In the genomic region with DNA sequence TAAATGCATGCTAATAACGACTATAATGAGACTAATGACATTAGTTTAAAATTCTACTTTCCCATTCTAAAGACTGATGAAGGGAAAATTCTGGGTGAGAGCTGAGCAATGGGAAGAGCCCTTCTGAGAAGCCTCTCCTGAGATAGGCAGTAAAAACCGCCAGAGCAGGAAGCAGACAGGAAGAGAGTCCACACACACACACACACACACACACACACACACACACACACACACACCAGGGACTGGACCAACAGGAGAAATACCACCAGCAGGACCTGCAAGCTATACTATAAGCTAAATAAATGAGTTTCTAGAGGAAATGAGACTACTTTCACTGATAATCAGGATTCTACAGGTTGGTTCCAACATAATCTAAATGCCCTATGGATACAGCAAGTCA, we compare ENCODE assay signal across 20 mouse cellular contexts.
"Had no signal": no experiment of that assay in that cellular context is flagged by ENCODE, and none has a peak within 500 bp of the region (broad histone marks: within the 10 kb centered on the region; RNA-seq: fewer than 3 reads in every experiment).

No protein-coding gene starts in this region.

- H3K27me3 ChIP-seq: heart, embryonic 12.5 days; hindbrain, embryonic 13.5 days; hindbrain, embryonic 15.5 days; limb, embryonic 12.5 days; liver, embryonic 13.5 days; liver, embryonic 15.5 days had no signal

- H3K36me3 ChIP-seq: hindbrain, embryonic 15.5 days; liver, embryonic 15.5 days had no signal

- DNase-seq: forebrain, postnatal 0 days; gastrocnemius, postnatal 14 days; gastrocnemius, postnatal 36 days; heart, adult 18-20 months; heart, postnatal 10 days; heart, postnatal 36 days; kidney, adult 18-20 months; kidney, adult 9 months; liver; liver, embryonic 13.5 days had no signal

- H3K27ac ChIP-seq: heart, embryonic 10.5 days; hindbrain, embryonic 13.5 days; hindbrain, embryonic 15.5 days; hindbrain, postnatal 0 days; left cerebral cortex, adult 2 months; limb, embryonic 10.5 days; limb, embryonic 12.5 days; liver, embryonic 13.5 days; liver, embryonic 15.5 days had no signal

- H3K4me1 ChIP-seq: limb, embryonic 10.5 days; limb, embryonic 12.5 days; liver, embryonic 13.5 days; liver, embryonic 15.5 days had no signal

- H3K4me3 ChIP-seq: heart, embryonic 10.5 days; heart, embryonic 12.5 days; hindbrain, embryonic 13.5 days; hindbrain, embryonic 15.5 days; layer of hippocampus, adult 2 months; left cerebral cortex, adult 2 months; limb, embryonic 10.5 days; limb, embryonic 12.5 days; liver, embryonic 13.5 days; liver, embryonic 15.5 days had no signal
